Mouse (Mus musculus): ENCODE data around the gene Ice1. TPM values are rescaled to one million over a fixed set of nuclear protein-coding genes. Genes with fewer than 3 reads are reported as not detected.

Gene Ice1
- polyA plus RNA-seq, 1 experiment from 2014 or later = 36.5 TPM

- no peak overlapping the region for H3K4me2 ChIP-seq (replicated peaks; ENCODE audit: low read depth, low read length)
- no peak for ATAC-seq (ENCODE audit: low FRiP score, low TSS enrichment)
- H3K4me1 ChIP-seq (ENCODE audit: control insufficient read depth, insufficient read depth, low read length) = no peaks in the 10 kb centered on the region
- H3K4me3 ChIP-seq (ENCODE audit: low read length) = no peak overlapping the region
- WGBS = 88% methylated on average over 4 of the region's 4 CpGs
- no peak overlapping the region for H3K9ac ChIP-seq (ENCODE audit: low read depth, low read length)
- no peaks in the 10 kb centered on the region for H3K36me3 ChIP-seq (ENCODE audit: control insufficient read depth, insufficient read depth, low read length)
- H3K27me3 ChIP-seq (ENCODE audit: control insufficient read depth, insufficient read depth, low read length) = no peaks in the 10 kb centered on the region
- H3K9me3 ChIP-seq (ENCODE audit: control insufficient read depth, low read length) = no peaks in the 10 kb centered on the region
- H3K27ac ChIP-seq (ENCODE audit: low read depth, low read length) = no peak overlapping the region
Observed at GRCm38 (mm10) chr13:70670080-70670479, 32.6 kb upstream of the Ice1 start.

GRCm38 (mm10) chr13:70659715-70660114 is 22.3 kb upstream of the Ice1 start:
- Histone ChIP-seq H3K27me3 (ENCODE audit: control insufficient read depth, insufficient read depth, low read length) (no peaks in the 10 kb centered on the region), H3K9ac (ENCODE audit: low read depth, low read length) (no peak overlapping the region), H3K27ac (ENCODE audit: low read depth, low read length) (no peak overlapping the region), H3K36me3 (ENCODE audit: control insufficient read depth, insufficient read depth, low read length) (no peaks in the 10 kb centered on the region), H3K9me3 (ENCODE audit: control insufficient read depth, low read length) (no peaks in the 10 kb centered on the region), H3K4me3 (ENCODE audit: low read length) (no peak overlapping the region), H3K4me1 (ENCODE audit: control insufficient read depth, insufficient read depth, low read length) (no peaks in the 10 kb centered on the region), H3K4me2 (replicated peaks; ENCODE audit: low read depth, low read length) (no peak overlapping the region)
- WGBS = 80% methylated on average over 4 of the region's 4 CpGs
- ATAC-seq (ENCODE audit: low FRiP score, low TSS enrichment) = no peak

GRCm38 (mm10) chr13:70656741-70657140 is 19.3 kb upstream of the Ice1 start:
- H3K36me3 ChIP-seq (ENCODE audit: control insufficient read depth, insufficient read depth, low read length) = no peaks in the 10 kb centered on the region
- H3K4me3 ChIP-seq (ENCODE audit: low read length) = no peak overlapping the region
- H3K9me3 ChIP-seq (ENCODE audit: control insufficient read depth, low read length) = no peaks in the 10 kb centered on the region
- no peak overlapping the region for H3K27ac ChIP-seq (ENCODE audit: low read depth, low read length)
- H3K27me3 ChIP-seq (ENCODE audit: control insufficient read depth, insufficient read depth, low read length) = no peaks in the 10 kb centered on the region
- 57% methylated on average over 4 of the region's 4 CpGs for WGBS
- no peak for ATAC-seq (ENCODE audit: low FRiP score, low TSS enrichment)
- H3K4me1 ChIP-seq (ENCODE audit: control insufficient read depth, insufficient read depth, low read length) = peaks cover 9% of the 10 kb centered on the region; the same call in 1 of the 2 replicates
- H3K9ac ChIP-seq (ENCODE audit: low read depth, low read length) = no peak overlapping the region
- no peak overlapping the region for H3K4me2 ChIP-seq (replicated peaks; ENCODE audit: low read depth, low read length)

DNA sequence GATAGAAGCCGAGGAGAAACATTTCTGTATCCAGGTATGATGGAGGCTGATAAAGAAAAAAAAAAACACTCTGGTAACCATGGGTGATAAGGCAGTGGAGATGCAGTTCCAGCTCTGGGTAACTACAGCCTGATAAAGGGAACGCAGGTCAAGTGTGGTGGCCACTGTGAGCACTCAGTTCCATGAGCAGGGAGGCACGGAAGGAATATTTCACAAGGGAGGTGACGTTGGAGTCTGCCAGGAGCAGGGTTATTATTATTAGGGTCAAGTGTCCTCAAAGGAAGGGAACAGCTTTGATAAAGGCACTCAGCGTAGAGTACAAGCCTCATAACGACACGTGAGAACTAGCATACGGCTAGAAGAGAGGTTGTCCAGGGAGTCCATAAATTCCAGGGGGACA is 18.9 kb upstream of the Ice1 start:
- Histone ChIP-seq H3K4me2 (replicated peaks; ENCODE audit: low read depth, low read length) (no peak overlapping the region), H3K9ac (ENCODE audit: low read depth, low read length) (no peak overlapping the region), H3K27me3 (ENCODE audit: control insufficient read depth, insufficient read depth, low read length) (no peaks in the 10 kb centered on the region), H3K27ac (ENCODE audit: low read depth, low read length) (no peak overlapping the region), H3K4me1 (ENCODE audit: control insufficient read depth, insufficient read depth, low read length) (peaks cover 9% of the 10 kb centered on the region; the same call in 1 of the 2 replicates), H3K36me3 (ENCODE audit: control insufficient read depth, insufficient read depth, low read length) (no peaks in the 10 kb centered on the region), H3K4me3 (ENCODE audit: low read length) (no peak overlapping the region), H3K9me3 (ENCODE audit: control insufficient read depth, low read length) (no peaks in the 10 kb centered on the region)
- 32% methylated on average over 8 of the region's 8 CpGs for WGBS
- ATAC-seq (ENCODE audit: low FRiP score, low TSS enrichment) = no peak

DNA sequence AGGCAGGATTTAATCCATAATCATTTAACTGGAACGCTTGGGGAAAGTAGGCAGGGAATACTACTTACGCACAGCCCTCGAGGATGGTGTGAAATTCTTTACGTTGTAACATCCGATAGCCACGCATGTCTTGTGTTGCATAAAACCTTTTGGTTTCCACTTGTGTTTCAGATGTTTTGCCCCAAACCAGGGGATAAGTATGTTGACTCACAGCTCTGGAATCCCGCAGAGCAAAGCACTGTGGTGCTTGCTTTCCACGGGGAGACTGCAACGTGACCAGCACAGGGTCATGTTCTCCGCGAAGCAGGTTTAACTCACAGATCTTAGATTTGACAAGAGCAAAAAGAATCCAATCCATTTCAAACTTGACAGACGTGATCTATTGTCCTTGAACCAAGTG is 18.1 kb upstream of the Ice1 start:
- Histone ChIP-seq H3K4me1 (ENCODE audit: control insufficient read depth, insufficient read depth, low read length) (peaks cover 9% of the 10 kb centered on the region; the same call in 1 of the 2 replicates), H3K9ac (ENCODE audit: low read depth, low read length) (no peak overlapping the region), H3K4me3 (ENCODE audit: low read length) (no peak overlapping the region), H3K9me3 (ENCODE audit: control insufficient read depth, low read length) (no peaks in the 10 kb centered on the region), H3K27ac (ENCODE audit: low read depth, low read length) (no peak overlapping the region), H3K4me2 (replicated peaks; ENCODE audit: low read depth, low read length) (no peak overlapping the region), H3K36me3 (ENCODE audit: control insufficient read depth, insufficient read depth, low read length) (no peaks in the 10 kb centered on the region), H3K27me3 (ENCODE audit: control insufficient read depth, insufficient read depth, low read length) (no peaks in the 10 kb centered on the region)
- no peak for ATAC-seq (ENCODE audit: low FRiP score, low TSS enrichment)
- 60% methylated on average over 12 of the region's 12 CpGs for WGBS

DNA sequence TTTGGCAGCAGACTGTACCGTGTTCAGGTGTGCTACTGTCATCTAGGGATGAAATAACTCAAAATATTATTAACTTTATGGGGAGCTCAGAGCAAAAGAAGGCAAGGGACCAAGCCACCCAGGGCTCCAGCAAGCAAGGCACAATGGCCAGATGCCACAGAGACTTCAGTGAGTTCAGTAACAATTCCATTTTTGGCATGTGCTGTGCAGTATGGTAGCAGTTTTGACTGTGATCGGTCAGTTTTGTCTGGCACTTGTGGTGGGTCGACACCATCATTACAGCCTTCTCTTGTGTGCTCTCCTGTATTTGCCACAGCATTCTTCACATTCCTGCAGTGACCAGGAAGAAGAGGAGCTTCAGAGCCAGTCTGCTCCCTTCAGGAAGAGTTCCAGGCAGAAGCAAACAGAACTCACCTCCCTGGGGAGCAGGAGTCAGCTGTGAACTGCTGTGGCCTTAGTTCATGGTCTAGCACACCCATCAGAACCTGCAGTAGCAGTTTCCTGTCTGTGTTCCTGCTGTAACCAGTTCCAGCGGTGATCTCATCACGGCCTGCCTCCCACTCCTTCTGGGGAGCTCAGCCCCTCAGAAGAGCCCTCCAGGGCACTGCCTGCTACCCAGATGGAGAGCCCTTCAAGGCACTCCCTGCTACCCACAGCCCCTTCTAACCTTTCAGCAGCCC is 16.8 kb upstream of the Ice1 start:
- Histone ChIP-seq H3K27me3 (ENCODE audit: control insufficient read depth, insufficient read depth, low read length) (no peaks in the 10 kb centered on the region), H3K9ac (ENCODE audit: low read depth, low read length) (no peak overlapping the region), H3K4me3 (ENCODE audit: low read length) (no peak overlapping the region), H3K9me3 (ENCODE audit: control insufficient read depth, low read length) (no peaks in the 10 kb centered on the region), H3K36me3 (ENCODE audit: control insufficient read depth, insufficient read depth, low read length) (no peaks in the 10 kb centered on the region), H3K4me2 (replicated peaks; ENCODE audit: low read depth, low read length) (no peak overlapping the region), H3K27ac (ENCODE audit: low read depth, low read length) (peak overlapping the region; percentile 48; the same call in 1 of the 2 replicates), H3K4me1 (ENCODE audit: control insufficient read depth, insufficient read depth, low read length) (peaks cover 9% of the 10 kb centered on the region; the same call in 1 of the 2 replicates)
- peak; percentile 83 for ATAC-seq (ENCODE audit: low FRiP score, low TSS enrichment)
- 48% methylated on average over 5 of the region's 5 CpGs for WGBS

DNA sequence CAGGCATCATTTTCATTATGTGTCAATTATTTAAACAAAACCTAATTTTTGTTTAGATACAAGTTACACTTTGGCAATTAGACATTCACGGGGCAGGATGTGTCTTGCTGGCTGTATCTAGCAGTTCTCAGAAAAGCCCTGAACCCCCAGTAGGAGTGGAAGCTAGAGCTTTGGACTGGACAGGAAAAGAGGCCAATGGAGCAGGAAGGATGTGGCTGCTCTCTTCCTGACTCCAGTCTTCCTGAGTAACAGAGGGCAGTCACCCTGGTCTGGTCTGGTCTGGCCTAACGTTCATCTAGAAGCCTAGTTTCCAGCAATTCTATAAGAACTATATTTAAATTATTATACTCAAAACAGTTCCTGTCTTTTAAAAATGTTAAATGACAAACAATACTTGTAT is 16.0 kb upstream of the Ice1 start:
- H3K27me3 ChIP-seq (ENCODE audit: control insufficient read depth, insufficient read depth, low read length) = no peaks in the 10 kb centered on the region
- no peak overlapping the region for H3K4me2 ChIP-seq (replicated peaks; ENCODE audit: low read depth, low read length)
- H3K9me3 ChIP-seq (ENCODE audit: control insufficient read depth, low read length) = no peaks in the 10 kb centered on the region
- no peak overlapping the region for H3K9ac ChIP-seq (ENCODE audit: low read depth, low read length)
- peaks cover 9% of the 10 kb centered on the region; the same call in 1 of the 2 replicates for H3K4me1 ChIP-seq (ENCODE audit: control insufficient read depth, insufficient read depth, low read length)
- no peak for ATAC-seq (ENCODE audit: low FRiP score, low TSS enrichment)
- H3K36me3 ChIP-seq (ENCODE audit: control insufficient read depth, insufficient read depth, low read length) = no peaks in the 10 kb centered on the region
- H3K27ac ChIP-seq (ENCODE audit: low read depth, low read length) = no peak overlapping the region
- H3K4me3 ChIP-seq (ENCODE audit: low read length) = no peak overlapping the region
- 62% methylated on average over 2 of the region's 2 CpGs for WGBS

DNA sequence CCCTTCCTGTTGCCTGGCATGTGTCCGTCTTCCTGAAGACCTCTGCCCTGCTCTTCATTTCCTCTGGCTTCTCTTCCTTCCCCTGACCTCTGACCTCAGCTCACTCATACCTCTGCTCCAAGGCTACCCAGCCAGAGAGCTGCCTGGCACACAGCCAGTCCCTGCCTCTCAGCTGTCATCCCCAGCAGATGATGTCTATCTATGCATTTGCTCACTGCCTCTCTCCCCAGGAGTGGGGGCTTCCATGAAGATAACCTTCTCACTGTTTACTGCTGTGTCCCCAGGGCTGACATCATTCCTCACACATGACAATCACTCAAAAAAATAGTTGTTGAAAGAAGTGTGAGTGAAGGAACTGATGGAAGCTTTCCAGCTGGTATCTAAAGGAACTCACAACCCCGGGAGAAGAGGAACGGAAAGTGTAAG is 12.6 kb upstream of the Ice1 start:
- H3K4me3 ChIP-seq (ENCODE audit: low read length) = no peak overlapping the region
- no peak overlapping the region for H3K9ac ChIP-seq (ENCODE audit: low read depth, low read length)
- no peak overlapping the region for H3K4me2 ChIP-seq (replicated peaks; ENCODE audit: low read depth, low read length)
- H3K9me3 ChIP-seq (ENCODE audit: control insufficient read depth, low read length) = no peaks in the 10 kb centered on the region
- no peak overlapping the region for H3K27ac ChIP-seq (ENCODE audit: low read depth, low read length)
- H3K27me3 ChIP-seq (ENCODE audit: control insufficient read depth, insufficient read depth, low read length) = no peaks in the 10 kb centered on the region
- WGBS = 52% methylated on average over 3 of the region's 3 CpGs
- no peak for ATAC-seq (ENCODE audit: low FRiP score, low TSS enrichment)
- no peaks in the 10 kb centered on the region for H3K36me3 ChIP-seq (ENCODE audit: control insufficient read depth, insufficient read depth, low read length)
- peaks cover 9% of the 10 kb centered on the region; the same call in 1 of the 2 replicates for H3K4me1 ChIP-seq (ENCODE audit: control insufficient read depth, insufficient read depth, low read length)

- Histone ChIP-seq H3K4me1 (ENCODE audit: control insufficient read depth, insufficient read depth, low read length) (no peaks in the 10 kb centered on the region), H3K9ac (ENCODE audit: low read depth, low read length) (no peak overlapping the region), H3K27ac (ENCODE audit: low read depth, low read length) (peak overlapping the region; percentile 6; the same call in 1 of the 2 replicates), H3K9me3 (ENCODE audit: control insufficient read depth, low read length) (no peaks in the 10 kb centered on the region), H3K36me3 (ENCODE audit: control insufficient read depth, insufficient read depth, low read length) (no peaks in the 10 kb centered on the region), H3K4me3 (ENCODE audit: low read length) (no peak overlapping the region), H3K27me3 (ENCODE audit: control insufficient read depth, insufficient read depth, low read length) (no peaks in the 10 kb centered on the region), H3K4me2 (replicated peaks; ENCODE audit: low read depth, low read length) (no peak overlapping the region)
- ATAC-seq (ENCODE audit: low FRiP score, low TSS enrichment) = no peak
- WGBS = 53% methylated on average over 10 of the region's 10 CpGs
Observed at GRCm38 (mm10) chr13:70645968-70646505, 8.6 kb upstream of the Ice1 start.

Measured in kidney, embryonic 14.5 days (tissue).